Mouse (Mus musculus): Measurements from ENCODE around the gene Trp73.

DNA sequence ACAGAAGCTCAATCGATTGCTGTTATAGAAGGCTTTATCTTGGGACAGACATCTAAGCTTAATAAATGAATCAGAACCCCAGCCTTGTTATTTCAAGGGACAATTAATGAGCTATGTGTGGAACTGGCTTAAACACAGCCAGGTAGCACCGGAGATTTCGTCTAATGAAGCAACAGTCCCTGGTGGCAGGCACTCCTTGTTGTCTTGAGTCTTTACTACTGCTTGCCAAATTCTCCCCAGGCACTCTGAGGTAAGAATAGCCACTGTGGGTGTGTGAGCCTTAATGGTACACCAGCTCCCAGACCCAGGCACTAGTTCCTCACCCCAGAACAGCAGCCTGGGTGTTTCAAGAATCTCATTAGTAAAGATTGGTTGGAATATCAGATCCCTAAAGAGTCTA lies 88.6 kb downstream of the Trp73 start:
- no peak for TF ChIP-seq CTCF (IDR thresholded peaks at IDR 0.05; ENCODE audit: control insufficient read depth, insufficient read depth, low read length)
- no peak for TF ChIP-seq POLR2A (IDR thresholded peaks at IDR 0.05; ENCODE audit: borderline replicate concordance, control insufficient read depth, low read depth, low read length)

All from bone marrow, adult 2 months (tissue).